ENCODE assay signal across 27 mouse cellular contexts in genomic region chr10:55096223-55096622, GRCm38 (mm10).
"Had no signal": no experiment of that assay in that cellular context is flagged by ENCODE, and none has a peak within 500 bp of the region (broad histone marks: within the 10 kb centered on the region; RNA-seq: fewer than 3 reads in every experiment).

No protein-coding gene starts in this region.

- H3K36me3 ChIP-seq: heart, embryonic 10.5 days; heart, embryonic 12.5 days; hindbrain, embryonic 10.5 days; hindbrain, embryonic 12.5 days; intestine, embryonic 15.5 days; kidney, embryonic 15.5 days; limb, embryonic 13.5 days; limb, embryonic 15.5 days; liver, embryonic 12.5 days had no signal

- H3K9ac ChIP-seq: heart, embryonic 12.5 days; hindbrain, embryonic 12.5 days; hindbrain, embryonic 14.5 days; intestine, embryonic 15.5 days; kidney, embryonic 15.5 days; limb, embryonic 13.5 days; limb, embryonic 15.5 days; liver, embryonic 12.5 days; liver, embryonic 14.5 days had no signal

- H3K27me3 ChIP-seq: heart, embryonic 12.5 days; hindbrain, embryonic 12.5 days; intestine, embryonic 15.5 days; kidney, embryonic 15.5 days; limb, embryonic 13.5 days; limb, embryonic 15.5 days; liver, embryonic 12.5 days had no signal

- H3K27ac ChIP-seq: heart, adult 2 months; heart, embryonic 10.5 days; hindbrain, embryonic 10.5 days; hindbrain, embryonic 12.5 days; hindbrain, embryonic 14.5 days; intestine, embryonic 15.5 days; kidney, embryonic 15.5 days; kidney, postnatal 0 days; limb, embryonic 13.5 days; limb, embryonic 15.5 days; liver, embryonic 12.5 days; liver, embryonic 14.5 days had no signal

- H3K4me1 ChIP-seq: heart, embryonic 10.5 days; heart, embryonic 12.5 days; hindbrain, embryonic 10.5 days; hindbrain, embryonic 12.5 days; intestine, embryonic 15.5 days; kidney, embryonic 15.5 days; limb, embryonic 13.5 days; limb, embryonic 15.5 days; liver, embryonic 12.5 days had no signal

- ATAC-seq: hindbrain, embryonic 16.5 days; inflammation-experienced regulatory T-cells, adult 6 months; intestine, embryonic 15.5 days; intestine, postnatal 0 days; liver, embryonic 12.5 days had no signal

- DNase-seq: gastrocnemius, postnatal 14 days; gastrocnemius, postnatal 36 days; heart, adult 11 months; heart, adult 2 months; heart, postnatal 10 days; heart, postnatal 4 days; kidney, adult 2 months; kidney, adult 9 months; kidney, postnatal 14 days; layer of hippocampus, adult 9-11 months; layer of hippocampus, postnatal 36 days; left cerebral cortex, postnatal 4 days had no signal

- H3K9me3 ChIP-seq: heart, embryonic 10.5 days; heart, embryonic 12.5 days; hindbrain, embryonic 10.5 days; hindbrain, embryonic 12.5 days; intestine, embryonic 15.5 days; kidney, embryonic 15.5 days; limb, embryonic 13.5 days; limb, embryonic 15.5 days; liver, embryonic 12.5 days had no signal

- H3K4me3 ChIP-seq: heart, adult 2 months; heart, embryonic 10.5 days; heart, embryonic 12.5 days; hindbrain, embryonic 10.5 days; hindbrain, embryonic 12.5 days; intestine, embryonic 15.5 days; kidney, embryonic 15.5 days; limb, embryonic 13.5 days; limb, embryonic 15.5 days; liver, embryonic 12.5 days had no signal

- H3K4me2 ChIP-seq: heart, embryonic 12.5 days; hindbrain, embryonic 12.5 days; hindbrain, embryonic 14.5 days; intestine, embryonic 15.5 days; kidney, embryonic 15.5 days; limb, embryonic 13.5 days; limb, embryonic 15.5 days; liver, embryonic 12.5 days had no signal
